Mouse (Mus musculus): ENCODE measurements around the gene Sipa1l3. TPM values are rescaled to one million over a fixed set of nuclear protein-coding genes. Genes with fewer than 3 reads are reported as not detected.

Gene Sipa1l3
- total and polyA plus RNA-seq, 3 experiments = 8.9 to 10.7 (median 9.1) TPM

DNA sequence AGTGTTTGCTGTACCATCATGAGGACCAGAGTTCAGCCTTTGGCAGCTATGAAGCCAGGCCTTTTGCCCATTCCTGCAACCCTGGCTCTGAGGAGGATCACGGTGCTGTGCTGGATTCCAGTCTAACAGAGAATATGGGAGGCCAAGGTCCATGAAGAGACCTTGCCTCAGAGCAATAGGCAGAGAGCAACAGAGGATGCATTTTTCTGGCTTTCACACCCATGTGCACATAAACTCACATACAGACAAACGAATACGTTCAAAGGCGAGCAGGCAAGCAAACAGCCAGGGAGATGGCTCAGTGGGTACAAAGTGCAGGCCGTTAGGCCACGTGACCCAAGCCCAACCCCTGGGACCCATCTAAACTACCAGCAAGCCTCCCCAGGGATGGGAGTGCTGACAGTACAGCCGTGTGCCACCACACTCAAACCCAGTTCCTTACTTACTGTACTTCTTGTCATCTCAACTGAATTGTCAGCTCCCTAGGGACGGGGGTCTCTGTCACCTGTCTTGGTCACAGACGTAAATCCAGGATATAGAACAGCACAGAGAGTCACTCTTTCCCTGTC is 180.0 kb downstream of the Sipa1l3 start:
- Histone ChIP-seq H3K79me2 (replicated peaks; ENCODE audit: control insufficient read depth, insufficient read depth, low read length) (no peaks in the 10 kb centered on the region), H3K36me3 (ENCODE audit: control insufficient read depth, insufficient read depth, low read length) (no peaks in the 10 kb centered on the region), H3K27me3 (ENCODE audit: control insufficient read depth, insufficient read depth, low read length) (no peaks in the 10 kb centered on the region), H3K4me1 (ENCODE audit: control insufficient read depth, insufficient read depth, low read length) (no peaks in the 10 kb centered on the region), H3K4me3 (no peak overlapping the region), H3K9ac (ENCODE audit: low read depth, low read length) (no peak overlapping the region), H3K27ac (no peak overlapping the region)
- no peak for DNase-seq
- 94% methylated on average over 9 of the region's 9 CpGs for WGBS
- intact Hi-C loops (cut with DNase I) = no loop called here
- no peak for TF ChIP-seq EP300 (IDR thresholded peaks at IDR 0.05; ENCODE audit: insufficient read depth, low read depth, low read length)

- Histone ChIP-seq H3K27ac (no peak overlapping the region), H3K4me3 (no peak overlapping the region), H3K4me1 (ENCODE audit: control insufficient read depth, insufficient read depth, low read length) (no peaks in the 10 kb centered on the region), H3K9ac (ENCODE audit: low read depth, low read length) (no peak overlapping the region), H3K79me2 (replicated peaks; ENCODE audit: control insufficient read depth, insufficient read depth, low read length) (no peaks in the 10 kb centered on the region), H3K36me3 (ENCODE audit: control insufficient read depth, insufficient read depth, low read length) (no peaks in the 10 kb centered on the region), H3K27me3 (ENCODE audit: control insufficient read depth, insufficient read depth, low read length) (no peaks in the 10 kb centered on the region)
- WGBS = 91% methylated on average over 2 of the region's 2 CpGs
- no peak for TF ChIP-seq EP300 (IDR thresholded peaks at IDR 0.05; ENCODE audit: insufficient read depth, low read depth, low read length)
- TF ChIP-seq POLR2A (IDR thresholded peaks at IDR 0.05; ENCODE audit: insufficient read depth, low read depth, low read length) = no peak
- no peak for TF ChIP-seq CTCF (IDR thresholded peaks at IDR 0.05)
- no peak for DNase-seq
- intact Hi-C loops (cut with DNase I) = no loop called here
Observed at GRCm38 (mm10) chr7:29337766-29338165, 180.7 kb downstream of the Sipa1l3 start.

DNA sequence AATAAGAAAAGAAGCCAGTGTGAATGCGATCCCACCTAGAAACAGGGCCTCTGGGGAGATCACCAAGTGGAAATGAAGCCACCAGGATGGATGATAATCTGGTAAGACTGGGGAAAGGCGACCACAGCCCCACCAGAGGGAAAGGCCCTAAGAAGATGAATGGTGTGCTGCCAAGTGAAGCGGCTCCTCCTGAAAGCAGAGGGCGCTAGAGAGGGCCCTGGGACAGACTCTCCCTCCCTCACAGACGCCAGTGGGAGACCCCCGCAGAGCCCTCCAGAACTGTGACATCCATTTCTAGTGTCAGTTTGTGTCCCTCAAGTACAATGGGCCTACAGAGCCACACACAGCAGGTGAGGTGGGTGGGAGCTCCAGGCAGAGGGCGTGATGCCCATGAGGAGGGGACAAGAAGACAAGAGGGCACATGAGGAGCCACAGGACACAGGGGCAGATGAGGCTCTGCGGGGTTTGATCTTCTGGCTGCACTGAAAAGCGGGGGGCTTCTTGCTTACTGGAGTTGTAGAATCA is 181.6 kb downstream of the Sipa1l3 start:
- intact Hi-C loops (cut with DNase I) = no loop called here
- WGBS = 85% methylated on average over 9 of the region's 9 CpGs
- Histone ChIP-seq H3K27ac (no peak overlapping the region), H3K4me3 (no peak overlapping the region), H3K4me1 (ENCODE audit: control insufficient read depth, insufficient read depth, low read length) (no peaks in the 10 kb centered on the region), H3K36me3 (ENCODE audit: control insufficient read depth, insufficient read depth, low read length) (no peaks in the 10 kb centered on the region), H3K9ac (ENCODE audit: low read depth, low read length) (no peak overlapping the region), H3K79me2 (replicated peaks; ENCODE audit: control insufficient read depth, insufficient read depth, low read length) (no peaks in the 10 kb centered on the region), H3K27me3 (ENCODE audit: control insufficient read depth, insufficient read depth, low read length) (no peaks in the 10 kb centered on the region)
- DNase-seq = no peak
- TF ChIP-seq CTCF (IDR thresholded peaks at IDR 0.05) (0 out of 2 replicates have a peak, but pooled peaks have one; percentile 1), EP300 (IDR thresholded peaks at IDR 0.05; ENCODE audit: insufficient read depth, low read depth, low read length) (no peak)

DNA sequence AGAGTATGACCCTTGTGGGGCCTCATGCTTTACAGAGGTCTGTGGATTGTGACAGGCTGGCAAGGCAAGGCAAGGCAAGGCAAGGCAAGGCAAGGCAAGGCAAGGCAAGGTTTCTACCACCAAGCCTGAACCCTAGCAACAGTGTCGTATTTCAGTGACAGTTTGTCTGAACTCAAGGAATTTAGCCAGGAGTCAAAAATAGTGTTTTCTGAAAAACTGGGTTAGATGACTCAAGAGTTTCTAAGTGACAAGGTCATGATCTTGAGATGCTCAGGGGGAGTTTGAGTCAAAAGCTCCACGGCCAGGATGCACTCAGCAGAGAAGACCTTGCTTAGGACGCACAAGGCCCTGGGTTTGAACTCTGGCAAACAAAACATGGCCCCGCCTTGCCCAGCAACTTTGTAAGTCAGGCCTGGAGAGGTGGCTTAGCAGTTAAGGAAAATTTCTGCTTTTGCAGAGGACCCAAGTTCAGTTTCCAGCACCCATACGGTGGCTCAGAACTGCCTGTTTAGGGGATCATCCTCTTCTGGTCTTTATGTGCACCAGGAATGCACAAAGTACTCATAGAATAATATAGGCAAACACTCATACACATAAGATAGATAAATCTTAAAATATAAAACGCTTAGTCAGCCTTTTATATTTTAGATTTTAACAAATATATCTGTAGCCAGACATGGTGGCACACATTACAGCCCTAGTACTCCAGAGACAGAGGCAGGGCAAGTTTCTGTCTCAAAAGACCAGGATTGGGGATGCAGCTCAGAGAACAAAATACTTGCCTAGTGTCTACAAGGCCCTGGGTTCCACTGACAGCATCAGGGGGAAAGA is 182.4 kb downstream of the Sipa1l3 start:
- H3K4me1 ChIP-seq (ENCODE audit: control insufficient read depth, insufficient read depth, low read length) = no peaks in the 10 kb centered on the region

DNA sequence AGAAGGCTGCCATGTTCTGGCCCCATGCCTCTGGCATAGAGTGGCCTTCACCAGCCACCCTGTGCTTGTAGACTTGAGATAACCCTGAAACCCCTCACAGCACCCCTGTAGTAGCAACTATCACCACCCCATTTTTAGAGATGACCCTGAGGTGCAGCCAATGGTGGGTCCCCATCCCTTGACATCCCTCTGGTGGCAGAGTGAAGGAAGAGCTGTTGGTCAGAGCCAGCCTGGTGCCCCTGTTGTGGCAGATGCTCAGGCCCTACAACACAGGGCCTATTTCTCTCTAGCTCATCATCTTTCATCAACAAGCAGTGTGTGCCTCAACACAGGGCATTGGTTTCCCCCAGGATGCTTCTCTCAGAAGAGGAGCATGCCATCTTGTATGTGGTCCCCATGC is 183.2 kb downstream of the Sipa1l3 start:
- no peak for TF ChIP-seq CTCF (IDR thresholded peaks at IDR 0.05)
- no peaks in the 10 kb centered on the region for H3K4me1 ChIP-seq (ENCODE audit: control insufficient read depth, insufficient read depth, low read length)
- no peak overlapping the region for H3K9ac ChIP-seq (ENCODE audit: low read depth, low read length)
- H3K27ac ChIP-seq = no peak overlapping the region
- no peak for DNase-seq
- no peaks in the 10 kb centered on the region for H3K36me3 ChIP-seq (ENCODE audit: control insufficient read depth, insufficient read depth, low read length)
- intact Hi-C loops (cut with DNase I) = no loop called here
- H3K79me2 ChIP-seq (replicated peaks; ENCODE audit: control insufficient read depth, insufficient read depth, low read length) = no peaks in the 10 kb centered on the region
- no peak overlapping the region for H3K4me3 ChIP-seq
- no peaks in the 10 kb centered on the region for H3K27me3 ChIP-seq (ENCODE audit: control insufficient read depth, insufficient read depth, low read length)

More for the DNA sequence above, 182.4 kb downstream of the Sipa1l3 start:
- intact Hi-C loops (cut with DNase I) = no loop called here
- DNase-seq = no peak
- no peak overlapping the region for H3K27ac ChIP-seq
- H3K79me2 ChIP-seq (replicated peaks; ENCODE audit: control insufficient read depth, insufficient read depth, low read length) = no peaks in the 10 kb centered on the region
- H3K27me3 ChIP-seq (ENCODE audit: control insufficient read depth, insufficient read depth, low read length) = no peaks in the 10 kb centered on the region
- TF ChIP-seq CTCF (IDR thresholded peaks at IDR 0.05) = no peak
- TF ChIP-seq EP300 (IDR thresholded peaks at IDR 0.05; ENCODE audit: insufficient read depth, low read depth, low read length) = no peak
- TF ChIP-seq POLR2A (IDR thresholded peaks at IDR 0.05; ENCODE audit: insufficient read depth, low read depth, low read length) = no peak
- H3K4me3 ChIP-seq = no peak overlapping the region
- 85% methylated on average over 6 of the region's 6 CpGs for WGBS
- H3K36me3 ChIP-seq (ENCODE audit: control insufficient read depth, insufficient read depth, low read length) = no peaks in the 10 kb centered on the region
- H3K9ac ChIP-seq (ENCODE audit: low read depth, low read length) = no peak overlapping the region

DNA sequence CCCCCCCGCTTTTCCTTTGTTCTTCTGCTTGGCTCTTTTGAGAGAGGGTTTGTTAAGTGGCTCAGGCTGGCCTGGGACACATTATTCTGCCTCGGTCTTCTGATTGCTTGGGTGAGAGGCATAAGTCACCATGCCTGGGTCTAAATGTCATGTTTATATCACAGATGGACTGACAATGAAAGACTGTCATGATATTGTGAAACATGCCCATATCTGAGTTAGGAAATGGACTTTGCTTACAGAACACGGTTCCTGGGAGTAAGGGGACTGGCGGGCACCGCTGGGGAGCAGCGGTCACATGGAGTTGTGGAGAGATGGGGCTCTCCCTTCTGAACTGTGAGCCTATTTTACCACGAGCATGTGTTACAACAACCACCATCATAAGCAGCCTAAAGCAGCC is 184.3 kb downstream of the Sipa1l3 start:
- no peaks in the 10 kb centered on the region for H3K79me2 ChIP-seq (replicated peaks; ENCODE audit: control insufficient read depth, insufficient read depth, low read length)
- 79% methylated on average over 7 of the region's 7 CpGs for WGBS
- no peak for DNase-seq
- H3K36me3 ChIP-seq (ENCODE audit: control insufficient read depth, insufficient read depth, low read length) = no peaks in the 10 kb centered on the region
- no peak overlapping the region for H3K4me3 ChIP-seq
- intact Hi-C loops (cut with DNase I) = no loop called here
- no peak overlapping the region for H3K9ac ChIP-seq (ENCODE audit: low read depth, low read length)
- no peak overlapping the region for H3K27ac ChIP-seq
- TF ChIP-seq POLR2A (IDR thresholded peaks at IDR 0.05; ENCODE audit: insufficient read depth, low read depth, low read length) (no peak), CTCF (IDR thresholded peaks at IDR 0.05) (no peak), EP300 (IDR thresholded peaks at IDR 0.05; ENCODE audit: insufficient read depth, low read depth, low read length) (no peak)
- no peaks in the 10 kb centered on the region for H3K27me3 ChIP-seq (ENCODE audit: control insufficient read depth, insufficient read depth, low read length)
- no peaks in the 10 kb centered on the region for H3K4me1 ChIP-seq (ENCODE audit: control insufficient read depth, insufficient read depth, low read length)

Measured in heart, adult 2 months (tissue).